9 mouse cellular contexts compared by ENCODE assay signal in genomic region chr5:31004184-31004583, GRCm38 (mm10). TPM values are rescaled to one million over a fixed set of nuclear protein-coding genes. Genes with fewer than 3 reads are reported as not detected.
DNase-seq lines count a peak whose midpoint lies in the region; ATAC-seq and TF ChIP-seq lines count a peak whose summit lies in the region.
"Had no signal": no experiment of that assay in that cellular context is flagged by ENCODE, and none has a peak within 500 bp of the region (broad histone marks: within the 10 kb centered on the region; RNA-seq: fewer than 3 reads in every experiment).

No protein-coding gene starts in this region.

- peak; percentile 87 for ATAC-seq in forebrain, postnatal 0 days
- ATAC-seq in hindbrain, embryonic 11.5 days (ENCODE audit: low FRiP score) = no peak

- no peaks in the 10 kb centered on the region for H3K36me3 ChIP-seq in forebrain, postnatal 0 days (ENCODE audit: insufficient read depth)
- H3K36me3 ChIP-seq in hindbrain, embryonic 11.5 days (ENCODE audit: control insufficient read depth, insufficient read depth, low read length) = no peaks in the 10 kb centered on the region

- no peak overlapping the region for H3K4me2 ChIP-seq in forebrain, postnatal 0 days (ENCODE audit: low read depth)
- no peak overlapping the region for H3K4me2 ChIP-seq in hindbrain, embryonic 11.5 days (replicated peaks; ENCODE audit: low read depth, low read length)

- WGBS in forebrain, postnatal 0 days = 6% methylated on average over 5 of the region's 5 CpGs
- 6% methylated on average over 5 of the region's 5 CpGs for WGBS in hindbrain, embryonic 11.5 days

- H3K9me3 ChIP-seq in forebrain, postnatal 0 days (ENCODE audit: low read length) = no peaks in the 10 kb centered on the region
- H3K9me3 ChIP-seq in hindbrain, embryonic 11.5 days (ENCODE audit: control insufficient read depth, low read length) = no peaks in the 10 kb centered on the region
- H3K9me3 ChIP-seq: megakaryocyte, embryonic 14.5 days had no signal

- H3K27me3 ChIP-seq in forebrain, postnatal 0 days (ENCODE audit: insufficient read depth, low read length) = no peaks in the 10 kb centered on the region
- no peaks in the 10 kb centered on the region for H3K27me3 ChIP-seq in hindbrain, embryonic 11.5 days (ENCODE audit: control insufficient read depth, insufficient read depth, low read length)

- no peak overlapping the region for H3K4me3 ChIP-seq in forebrain, postnatal 0 days (ENCODE audit: low read depth, low read length)
- no peak overlapping the region for H3K4me3 ChIP-seq in hindbrain, embryonic 11.5 days (ENCODE audit: low read depth, low read length)
- H3K4me3 ChIP-seq: megakaryocyte, embryonic 14.5 days had no signal

- no peak overlapping the region for H3K9ac ChIP-seq in forebrain, postnatal 0 days
- H3K9ac ChIP-seq in hindbrain, embryonic 11.5 days (ENCODE audit: low read depth, low read length) = no peak overlapping the region

- H3K4me1 ChIP-seq in forebrain, postnatal 0 days (ENCODE audit: insufficient read depth) = no peaks in the 10 kb centered on the region
- H3K4me1 ChIP-seq in hindbrain, embryonic 11.5 days (replicated peaks; ENCODE audit: control insufficient read depth, insufficient read depth, low read length) = no peaks in the 10 kb centered on the region

- DNase-seq in MEL-GATA-1-ER (ENCODE audit: extremely low read depth, low read depth) = peak; percentile 79
- peak; percentile 77 for DNase-seq in cerebellum, adult 11-12 months
- DNase-seq in forebrain, postnatal 0 days = peak; percentile 93
- DNase-seq in hindbrain, embryonic 11.5 days (ENCODE audit: low spot score) = peak; percentile 94
- peak; percentile 89 for DNase-seq in layer of hippocampus, adult 9-10 months (ENCODE audit: low spot score)
- peak; percentile 94 for DNase-seq in lung, postnatal 14 days
- DNase-seq in retina, postnatal 1 day = peak; percentile 93
- peak; percentile 83 to 86 for DNase-seq in thymus, postnatal 36 days

- no peak overlapping the region for H3K27ac ChIP-seq in forebrain, postnatal 0 days (ENCODE audit: low read depth, low read length)
- no peak overlapping the region for H3K27ac ChIP-seq in hindbrain, embryonic 11.5 days (ENCODE audit: low read depth, low read length)

- peak; percentile 94 for TF ChIP-seq CTCF in forebrain, postnatal 0 days (IDR thresholded peaks at IDR 0.05; ENCODE audit: low read depth)

RNA-seq across cellular contexts. Expression of gene Tcf23, which starts 35.7 kb away (rescaled TPM):
- total RNA-seq in forebrain, postnatal 0 days (2014; rRNA removed) = not detected in 2 replicates
- not detected in 2 replicates for polyA plus RNA-seq in forebrain, postnatal 0 days (2015; fragmentation: Nextera tagmentation; extraction: Ambion mirVana)
- polyA plus RNA-seq in hindbrain, embryonic 11.5 days (2014; fragmentation: Nextera tagmentation; extraction: Ambion mirVana) = not detected in 2 replicates

RNA-seq across cellular contexts. Expression of gene Atraid, which starts 43.9 kb away (rescaled TPM):
- 152 and 167 TPM in 2 replicates for total RNA-seq in forebrain, postnatal 0 days (2014; rRNA removed)
- 243 and 257 TPM in 2 replicates for polyA plus RNA-seq in forebrain, postnatal 0 days (2015; fragmentation: Nextera tagmentation; extraction: Ambion mirVana)
- polyA plus RNA-seq in hindbrain, embryonic 11.5 days (2014; fragmentation: Nextera tagmentation; extraction: Ambion mirVana) = 111 and 117 TPM in 2 replicates

RNA-seq across cellular contexts. Expression of gene Preb, which starts 44.0 kb away (rescaled TPM):
- total RNA-seq in forebrain, postnatal 0 days (2014; rRNA removed) = 23.7 and 42.7 TPM in 2 replicates
- polyA plus RNA-seq in forebrain, postnatal 0 days (2015; fragmentation: Nextera tagmentation; extraction: Ambion mirVana) = 65.1 and 77.0 TPM in 2 replicates
- 96.7 and 99.1 TPM in 2 replicates for polyA plus RNA-seq in hindbrain, embryonic 11.5 days (2014; fragmentation: Nextera tagmentation; extraction: Ambion mirVana)

RNA-seq across cellular contexts. Expression of gene Slc5a6, which starts 44.5 kb away (rescaled TPM):
- total RNA-seq in forebrain, postnatal 0 days (2014; rRNA removed) = 23.1 and 28.3 TPM in 2 replicates
- polyA plus RNA-seq in forebrain, postnatal 0 days (2015; fragmentation: Nextera tagmentation; extraction: Ambion mirVana) = 17.3 and 22.2 TPM in 2 replicates
- polyA plus RNA-seq in hindbrain, embryonic 11.5 days (2014; fragmentation: Nextera tagmentation; extraction: Ambion mirVana) = 6.3 and 7.6 TPM in 2 replicates

RNA-seq across cellular contexts. Expression of gene Cad, which starts 50.4 kb away (rescaled TPM):
- total RNA-seq in forebrain, postnatal 0 days (2014; rRNA removed) = 28.7 and 31.1 TPM in 2 replicates
- polyA plus RNA-seq in forebrain, postnatal 0 days (2015; fragmentation: Nextera tagmentation; extraction: Ambion mirVana) = 5.2 and 6.4 TPM in 2 replicates
- polyA plus RNA-seq in hindbrain, embryonic 11.5 days (2014; fragmentation: Nextera tagmentation; extraction: Ambion mirVana) = 19.7 and 19.8 TPM in 2 replicates
